Mouse (Mus musculus): Measurements from ENCODE around the gene Pkp4.

- TF ChIP-seq MYC (IDR thresholded peaks at IDR 0.05; ENCODE audit: low read depth, low read length): no peak
- no peak for TF ChIP-seq MAZ (IDR thresholded peaks at IDR 0.05; ENCODE audit: low read depth, low read length)
These were observed 25.5 kb downstream of the Pkp4 start for GRCm38 (mm10) chr2:59186122-59186521.
